Mouse (Mus musculus) gastrocnemius, postnatal 10 days (tissue): Measurements from ENCODE around the gene Olfr152. TPM values are rescaled to one million over a fixed set of nuclear protein-coding genes. Genes with fewer than 3 reads are reported as not detected.

Experiments used
- DNase-seq: peaks from one replicate; pipeline ENCODE4 v3.0.0; 2021; ENCODE audit warnings: mixed read lengths
- long read RNA-seq, 2 experiments: library from polyadenylated mRNA; stranded (forward); transcript quantifications; one replicate each; pipeline ENCODE4 v2.0.0; 2021
- total RNA-seq, 2 experiments: library from RNA; stranded (reverse); gene quantifications; 2 replicates each; pipeline ENCODE4 v1.2.3; 2021

Gene Olfr152
- not detected for total RNA-seq
- long read RNA-seq, experiment 1, result 0 reads
- long read RNA-seq, experiment 2, result 0 reads

DNA sequence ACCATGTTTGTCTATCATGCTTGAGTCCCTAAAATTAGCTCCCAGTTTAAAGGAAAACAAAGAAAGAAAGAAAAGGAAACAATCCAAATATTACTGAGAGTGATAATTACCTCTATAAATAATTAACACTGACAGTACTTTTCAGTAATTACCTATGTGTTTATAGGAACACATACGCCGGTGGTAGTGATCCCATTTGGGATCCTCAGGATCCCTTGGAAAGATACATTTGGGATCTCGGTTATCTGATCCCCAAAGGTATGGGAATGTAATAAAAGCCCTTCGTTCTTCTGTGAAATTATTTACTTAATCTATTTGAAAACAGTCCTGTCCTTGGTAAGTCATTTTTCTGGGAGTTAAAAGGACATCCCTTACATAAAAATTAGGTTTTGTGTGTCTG, at the start of gene Olfr152:
Olfr152 (plus strand) TSS at position 301 of the 400 bp plus-strand sequence.
- no peak for DNase-seq

GRCm38 (mm10) chr2:87739878-87740277, 39.4 kb upstream of the Olfr152 start, which contains the start of gene Olfr1138:
TSS of gene Olfr1138 (minus strand) at chr2:87739978.
- no peak for DNase-seq

GRCm38 (mm10) chr2:87743452-87743851, 35.8 kb upstream of the Olfr152 start, which contains the start of gene Olfr1140:
TSS of gene Olfr1140 (plus strand) at chr2:87743752.
- no peak for DNase-seq

GRCm38 (mm10) chr2:87753891-87754290, 25.4 kb upstream of the Olfr152 start, which contains the start of gene Olfr1141:
TSS of gene Olfr1141 (minus strand) at chr2:87753991.
- DNase-seq, result no peak

- no peak for DNase-seq
Observed at GRCm38 (mm10) chr2:87776143-87776542, 3.1 kb upstream of the Olfr152 start.

- no peak for DNase-seq
Observed at GRCm38 (mm10) chr2:87800292-87800691, 21.0 kb downstream of the Olfr152 start, which contains the start of gene Olfr1143. TSS of gene Olfr1143 (plus strand) at chr2:87800592.

GRCm38 (mm10) chr2:87809522-87809921, 30.2 kb downstream of the Olfr152 start, which contains the start of gene Olfr1145:
TSS of gene Olfr1145 (plus strand) at chr2:87809822.
- DNase-seq, result no peak

- no peak for DNase-seq
Observed at GRCm38 (mm10) chr2:87830233-87830632, 51.0 kb downstream of the Olfr152 start, which contains the start of gene Olfr1148. TSS of gene Olfr1148 (plus strand) at chr2:87830533.

Other genes with a start within 250 kb of the Olfr152 start
- not detected for gene Olfr153, start 247.7 kb upstream of the Olfr152 start, total RNA-seq
- not detected for gene Olfr1128, start 233.9 kb upstream of the Olfr152 start, total RNA-seq
- gene Olfr1129, start 205.6 kb upstream of the Olfr152 start, total RNA-seq, result not detected
- gene Olfr1130, start 173.3 kb upstream of the Olfr152 start, total RNA-seq, result not detected
- gene Olfr1131, start 152.4 kb upstream of the Olfr152 start, total RNA-seq, result not detected
- not detected for gene Olfr1132, start 141.9 kb upstream of the Olfr152 start, total RNA-seq
- gene Olfr1133, start 132.1 kb upstream of the Olfr152 start, total RNA-seq, result not detected
- gene Olfr1134, start 121.0 kb upstream of the Olfr152 start, total RNA-seq, result not detected
- gene Olfr1135, start 105.8 kb upstream of the Olfr152 start, total RNA-seq, result not detected
- gene Olfr1136, start 85.5 kb upstream of the Olfr152 start, total RNA-seq, result not detected
- gene Olfr1137, start 66.3 kb upstream of the Olfr152 start, total RNA-seq, result not detected
- not detected for gene Olfr1138, start 39.5 kb upstream of the Olfr152 start, total RNA-seq
- not detected for gene Olfr1140, start 35.7 kb upstream of the Olfr152 start, total RNA-seq
- gene Olfr1141, start 25.5 kb upstream of the Olfr152 start, total RNA-seq, result not detected
- not detected for gene Olfr1143, start 21.1 kb downstream of the Olfr152 start, total RNA-seq
- gene Olfr1145, start 30.3 kb downstream of the Olfr152 start, total RNA-seq, result not detected
- gene Olfr1148, start 51.0 kb downstream of the Olfr152 start, total RNA-seq, result not detected
- not detected for gene Olfr1150-ps1, start 64.5 kb downstream of the Olfr152 start, total RNA-seq
- not detected for gene Olfr1151, start 76.4 kb downstream of the Olfr152 start, total RNA-seq
- gene Olfr1152, start 87.0 kb downstream of the Olfr152 start, total RNA-seq, result not detected
- gene Olfr1153, start 115.5 kb downstream of the Olfr152 start, total RNA-seq, result not detected
- not detected for gene Olfr1154, start 125.7 kb downstream of the Olfr152 start, total RNA-seq
- not detected for gene Olfr1155, start 165.7 kb downstream of the Olfr152 start, total RNA-seq
- not detected for gene Olfr1156, start 173.6 kb downstream of the Olfr152 start, total RNA-seq
- not detected for gene Olfr1157, start 188.8 kb downstream of the Olfr152 start, total RNA-seq
- gene Olfr74, start 195.2 kb downstream of the Olfr152 start, total RNA-seq, result not detected
- not detected for gene Olfr1158, start 210.6 kb downstream of the Olfr152 start, total RNA-seq
- gene Olfr1160, start 228.8 kb downstream of the Olfr152 start, total RNA-seq, result not detected
- not detected for gene Olfr1161, start 243.3 kb downstream of the Olfr152 start, total RNA-seq